Mouse (Mus musculus): ENCODE results near the gene Ikzf1. TPM values are rescaled to one million over a fixed set of nuclear protein-coding genes. Genes with fewer than 3 reads are reported as not detected.

The Ikzf1 gene
- total RNA-seq, 4 experiments from 2014 or later = 1.5 to 10.9 (median 6.8) TPM

- DNase-seq (ENCODE audit: low spot score in 2 of 2) = no peak
Observed at GRCm38 (mm10) chr11:11765414-11765813, 80.6 kb downstream of the Ikzf1 start.

DNA sequence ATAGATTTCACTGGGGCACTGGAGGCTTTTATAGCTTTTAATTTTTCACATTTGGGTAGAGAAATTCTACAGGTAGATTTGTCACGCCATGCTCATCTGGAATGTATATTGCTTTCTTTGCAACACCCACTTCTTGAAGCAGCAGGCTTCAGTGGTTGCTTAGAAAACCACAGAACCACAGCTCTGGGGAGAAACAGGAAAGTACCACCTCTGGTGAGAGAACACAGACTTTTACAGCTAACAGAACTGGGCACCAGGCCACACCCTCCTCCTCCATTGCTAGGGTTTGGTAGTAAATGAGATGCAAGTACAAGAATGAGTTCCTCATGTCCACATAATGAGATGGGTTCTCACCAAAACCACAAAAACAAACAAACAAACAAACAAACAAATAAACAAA is 81.3 kb downstream of the Ikzf1 start:
- DNase-seq (ENCODE audit: low spot score in 2 of 2) = no peak

GRCm38 (mm10) chr11:11766736-11767135 is 81.9 kb downstream of the Ikzf1 start:
- DNase-seq (ENCODE audit: low spot score in 2 of 2) = no peak

- DNase-seq (ENCODE audit: low spot score in 2 of 2) = no peak
Observed at GRCm38 (mm10) chr11:11768057-11768456, 83.3 kb downstream of the Ikzf1 start.

DNA sequence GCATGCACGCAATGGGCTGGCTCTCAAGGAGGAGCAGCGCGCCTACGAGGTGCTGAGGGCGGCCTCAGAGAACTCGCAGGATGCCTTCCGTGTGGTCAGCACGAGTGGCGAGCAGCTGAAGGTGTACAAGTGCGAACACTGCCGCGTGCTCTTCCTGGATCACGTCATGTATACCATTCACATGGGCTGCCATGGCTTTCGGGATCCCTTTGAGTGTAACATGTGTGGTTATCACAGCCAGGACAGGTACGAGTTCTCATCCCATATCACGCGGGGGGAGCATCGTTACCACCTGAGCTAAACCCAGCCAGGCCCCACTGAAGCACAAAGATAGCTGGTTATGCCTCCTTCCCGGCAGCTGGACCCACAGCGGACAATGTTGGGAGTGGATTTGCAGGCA is 84.5 kb downstream of the Ikzf1 start:
- DNase-seq (ENCODE audit: low spot score in 2 of 2) = no peak

DNA sequence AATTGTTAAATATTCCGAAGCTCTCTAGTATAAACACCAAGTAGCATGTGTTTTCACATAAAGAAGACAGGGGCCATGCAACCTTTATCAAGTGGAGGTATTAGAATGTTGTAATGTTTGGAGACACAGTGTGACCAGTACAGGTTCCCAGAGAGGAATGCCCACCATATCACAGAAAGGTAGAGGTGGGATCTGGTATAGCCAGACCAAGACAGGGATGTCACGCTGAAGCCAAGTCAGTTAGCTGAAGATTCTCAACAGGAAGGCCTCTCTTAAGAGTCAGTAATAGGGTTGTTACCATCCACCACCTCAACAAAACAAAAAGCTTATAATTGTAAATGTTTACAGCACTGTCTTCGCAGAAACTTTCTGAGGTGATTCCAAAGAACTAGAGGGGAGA is 85.9 kb downstream of the Ikzf1 start:
- DNase-seq (ENCODE audit: low spot score in 2 of 2) = no peak

GRCm38 (mm10) chr11:11772196-11772595 is 87.4 kb downstream of the Ikzf1 start:
- no peak for DNase-seq (ENCODE audit: low spot score in 2 of 2)

DNA sequence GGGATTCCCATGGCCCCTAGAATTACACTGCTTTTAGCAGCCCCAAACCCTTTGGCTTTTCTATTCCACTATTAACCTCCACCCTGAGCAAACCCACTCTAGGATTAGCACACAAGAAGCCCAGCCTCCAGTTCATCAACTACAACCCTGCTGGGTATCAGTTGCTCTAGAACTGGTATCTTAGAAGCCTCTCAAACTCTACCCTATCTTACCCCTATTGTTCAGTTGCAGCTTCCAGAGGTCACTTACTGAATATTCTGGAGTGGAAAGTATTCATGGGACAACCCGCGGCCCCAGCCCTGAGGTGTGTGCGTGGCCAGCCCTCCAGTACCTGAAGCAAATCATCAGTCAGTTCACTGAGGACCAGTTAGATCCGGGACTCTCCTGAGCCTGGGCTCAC is 89.6 kb downstream of the Ikzf1 start:
- no peak for DNase-seq (ENCODE audit: low spot score in 2 of 2)

- DNase-seq (ENCODE audit: low spot score in 2 of 2) = no peak
Observed at GRCm38 (mm10) chr11:11774893-11775292, 90.1 kb downstream of the Ikzf1 start.

DNA sequence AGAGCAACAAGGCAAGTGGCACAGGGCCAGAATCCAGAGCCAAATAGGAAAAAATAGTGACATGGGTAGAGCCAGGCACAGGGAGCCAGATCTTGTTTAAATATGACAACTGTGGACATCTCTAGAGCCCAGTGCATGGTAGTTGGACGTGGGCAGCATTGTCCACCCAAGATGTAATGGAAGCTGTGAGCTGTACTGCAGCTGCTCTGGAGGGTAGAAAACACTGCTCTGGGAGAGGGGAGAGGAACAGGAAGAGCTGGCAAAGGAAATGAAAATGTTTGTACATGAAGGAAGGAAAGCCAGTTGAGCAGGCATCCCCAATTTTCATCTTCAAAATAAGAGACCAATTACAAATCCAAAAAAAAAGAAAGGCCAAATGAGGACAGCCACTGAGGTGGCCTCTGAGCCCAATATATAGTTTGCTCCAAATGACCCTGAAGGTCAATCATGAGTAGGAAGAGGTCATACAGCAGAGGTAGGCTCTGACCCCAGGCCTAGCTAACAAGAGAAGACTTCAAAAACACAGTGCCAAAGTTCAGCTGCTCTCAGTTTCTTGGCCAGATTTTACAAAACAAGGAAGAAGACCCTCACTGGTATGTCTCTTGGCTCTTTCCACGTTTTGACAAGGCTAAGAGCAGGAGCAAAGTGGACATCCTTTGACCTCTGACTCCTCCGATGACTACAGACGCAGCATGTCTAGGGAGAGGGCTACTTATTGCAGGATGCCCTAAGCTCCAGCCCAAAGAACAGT is 91.4 kb downstream of the Ikzf1 start:
- no peak for DNase-seq (ENCODE audit: low spot score in 2 of 2)

- DNase-seq (ENCODE audit: low spot score in 2 of 2) = no peak
Observed at GRCm38 (mm10) chr11:11776822-11777174, 92.0 kb downstream of the Ikzf1 start.

- no peak for DNase-seq (ENCODE audit: low spot score in 2 of 2)
Observed at GRCm38 (mm10) chr11:11777246-11777645, 92.4 kb downstream of the Ikzf1 start.

GRCm38 (mm10) chr11:11777796-11778195 is 93.0 kb downstream of the Ikzf1 start:
- no peak for DNase-seq (ENCODE audit: low spot score in 2 of 2)

GRCm38 (mm10) chr11:11778345-11778744 is 93.5 kb downstream of the Ikzf1 start:
- no peak for DNase-seq (ENCODE audit: low spot score in 2 of 2)

DNA sequence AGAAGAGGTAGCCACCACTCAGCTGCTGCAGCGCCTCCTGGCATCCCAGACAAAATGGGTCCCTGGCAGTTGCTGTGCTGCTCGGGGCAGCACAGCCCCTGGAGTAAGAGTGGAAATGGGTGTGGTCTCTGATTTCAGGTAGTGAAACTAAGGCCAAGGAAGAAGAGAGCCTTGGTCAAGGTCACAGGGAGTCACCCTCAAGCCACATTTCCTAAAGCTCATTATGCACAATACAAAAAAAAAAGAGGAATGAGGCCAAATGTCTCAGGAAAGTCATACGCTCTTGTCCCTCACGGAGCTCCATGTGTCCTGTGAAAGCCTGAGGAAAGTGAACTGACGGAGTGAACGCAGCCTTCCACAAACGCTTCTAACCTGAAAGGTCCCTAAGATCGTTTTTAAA is 96.9 kb downstream of the Ikzf1 start:
- DNase-seq (ENCODE audit: low spot score in 2 of 2) = no peak

GRCm38 (mm10) chr11:11785457-11785856 is 100.7 kb downstream of the Ikzf1 start:
- no peak for DNase-seq (ENCODE audit: low spot score in 2 of 2)

DNA sequence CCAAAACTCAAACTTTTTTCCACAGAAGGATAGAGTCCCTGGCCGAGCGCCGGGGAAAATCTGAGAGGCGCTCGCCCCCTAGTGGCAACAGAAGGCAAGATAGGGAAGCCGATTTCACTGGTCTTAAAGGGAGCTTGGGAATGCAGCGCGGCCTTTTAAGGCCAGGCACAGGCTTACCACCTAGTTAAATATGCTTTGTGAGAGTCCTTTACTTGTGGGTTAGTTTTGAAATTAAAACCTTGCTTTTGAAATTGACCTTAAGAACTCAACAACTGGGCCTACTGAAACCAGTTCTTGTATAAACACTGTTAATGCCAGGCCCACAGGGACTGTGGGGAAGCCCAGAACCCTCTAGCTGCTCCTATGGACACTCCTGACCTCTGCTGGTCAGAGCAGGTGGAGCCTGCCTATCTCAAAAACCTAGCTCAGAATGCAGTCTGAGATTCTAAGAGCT is 103.7 kb downstream of the Ikzf1 start:
- peak; percentile 25 to 75 for DNase-seq (ENCODE audit: low spot score in 2 of 2)

DNA sequence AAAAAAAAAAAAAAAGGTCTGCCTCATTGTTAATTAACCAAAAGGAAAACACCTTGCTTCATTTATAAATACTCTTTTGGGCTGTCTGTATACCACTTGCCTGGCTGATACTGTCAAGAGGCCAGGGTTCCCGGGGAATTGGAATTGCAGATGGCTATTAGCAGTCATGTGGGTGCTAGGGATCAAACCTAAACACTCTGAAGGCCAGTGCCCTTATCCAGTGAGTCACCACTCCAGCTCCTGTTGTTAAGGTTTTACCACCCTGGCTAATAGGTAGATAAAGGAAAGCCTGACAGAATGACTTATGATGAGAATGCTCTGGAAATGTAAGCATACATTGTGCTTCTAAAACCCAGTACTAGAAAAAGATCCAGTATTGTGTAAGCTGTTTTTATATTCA is 109.8 kb downstream of the Ikzf1 start:
- no peak for DNase-seq (ENCODE audit: low spot score in 2 of 2)

GRCm38 (mm10) chr11:11798690-11799089 is 113.9 kb downstream of the Ikzf1 start:
- no peak for DNase-seq (ENCODE audit: low spot score in 2 of 2)

GRCm38 (mm10) chr11:11800304-11800703 is 115.5 kb downstream of the Ikzf1 start:
- no peak for DNase-seq (ENCODE audit: low spot score in 2 of 2)

- no peak for DNase-seq (ENCODE audit: low spot score in 2 of 2)
Observed at GRCm38 (mm10) chr11:11801067-11801466, 116.3 kb downstream of the Ikzf1 start.

DNA sequence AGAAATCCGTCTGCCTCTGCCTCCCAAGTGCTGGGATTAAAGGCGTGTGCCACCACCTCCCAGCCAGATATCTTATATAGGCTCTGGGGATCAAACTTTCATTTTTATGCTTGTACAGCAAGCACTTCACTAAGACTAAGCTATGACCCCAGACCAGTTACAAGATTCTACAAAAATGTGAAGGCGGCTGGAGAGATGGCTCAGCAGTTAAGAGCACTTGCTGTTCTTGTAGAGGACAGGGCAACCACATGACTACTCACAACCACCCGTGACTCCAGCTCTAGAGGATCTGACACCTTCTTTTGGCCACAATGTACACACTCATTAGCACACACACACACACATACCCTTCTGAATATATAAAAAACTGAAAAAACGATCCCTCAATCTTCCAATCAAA is 119.6 kb downstream of the Ikzf1 start:
- no peak for DNase-seq (ENCODE audit: low spot score in 2 of 2)

DNA sequence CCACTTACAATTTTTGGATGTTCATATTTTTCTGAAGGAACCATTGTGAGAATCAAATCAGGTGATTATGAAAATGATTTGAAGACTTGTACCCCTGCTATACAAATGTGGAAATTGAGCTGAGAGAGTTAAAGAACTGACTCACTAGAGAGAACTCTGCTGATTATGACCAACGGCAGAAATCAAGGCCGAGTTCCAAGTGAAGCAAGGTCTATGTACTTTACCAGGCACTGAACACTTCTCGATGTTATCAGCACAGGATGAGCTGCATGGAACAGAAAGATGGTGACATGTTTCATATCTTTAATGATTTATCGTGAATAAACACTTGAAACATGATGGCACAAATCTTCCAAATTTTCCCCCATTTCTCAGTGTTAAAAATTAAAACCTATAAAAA is 121.1 kb downstream of the Ikzf1 start:
- DNase-seq (ENCODE audit: low spot score in 2 of 2) = no peak
